Mouse (Mus musculus) right cerebral cortex, adult 2 months (tissue): ENCODE data around the gene Gm15056.

Experiments
- DNase-seq, 2 experiments: peaks; one replicate each; pipeline ENCODE4 v3.0.0; 2021 to 2022; ENCODE audit warnings: low spot score in 2 of 2

Gene Gm15056

DNA sequence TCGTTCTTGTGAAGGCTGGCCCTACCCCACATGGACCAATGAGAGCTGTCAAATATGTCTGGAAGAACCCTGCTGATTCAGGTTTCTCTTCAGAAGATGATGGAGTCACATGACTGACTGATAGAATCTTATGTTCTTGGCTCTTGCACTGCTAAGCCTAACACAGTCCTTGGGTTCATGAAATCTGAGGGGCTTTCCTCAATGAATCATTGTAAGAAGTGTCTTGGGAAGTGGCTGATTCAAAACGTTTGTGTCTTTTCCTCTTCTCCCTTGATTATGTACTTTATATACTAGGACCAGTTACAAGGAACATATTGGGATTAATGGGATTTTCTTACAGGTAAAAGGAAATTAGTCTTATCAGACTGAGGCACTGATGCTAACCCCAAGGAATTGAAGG, at the start of gene Gm15056:
Gm15056 (minus strand) TSS at position 101 of the 400 bp plus-strand sequence.
- DNase-seq: no peak

DNA sequence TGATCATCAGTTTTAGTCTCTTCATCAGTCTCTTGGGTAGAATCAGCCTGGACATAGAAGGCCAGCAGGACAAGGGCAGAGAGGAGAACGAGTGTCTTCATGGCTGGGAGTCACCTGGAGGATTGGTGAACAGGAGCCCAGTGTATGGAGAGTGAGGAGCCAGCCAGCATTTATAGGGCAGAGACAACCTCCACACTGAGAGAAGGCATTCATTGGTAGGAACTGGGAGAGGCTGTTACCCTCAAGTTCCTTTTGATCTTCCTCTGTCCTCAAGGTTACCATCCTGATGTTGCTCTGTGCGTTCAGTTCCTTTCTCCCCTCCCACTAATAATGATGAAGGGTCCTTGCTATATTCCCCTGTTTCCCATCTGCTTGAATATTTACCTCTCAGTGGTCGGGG, 42.2 kb upstream of the Gm15056 start, which contains the start of gene AY761185:
AY761185 (minus strand) TSS at position 101 of the 400 bp plus-strand sequence.
- DNase-seq: no peak

DNA sequence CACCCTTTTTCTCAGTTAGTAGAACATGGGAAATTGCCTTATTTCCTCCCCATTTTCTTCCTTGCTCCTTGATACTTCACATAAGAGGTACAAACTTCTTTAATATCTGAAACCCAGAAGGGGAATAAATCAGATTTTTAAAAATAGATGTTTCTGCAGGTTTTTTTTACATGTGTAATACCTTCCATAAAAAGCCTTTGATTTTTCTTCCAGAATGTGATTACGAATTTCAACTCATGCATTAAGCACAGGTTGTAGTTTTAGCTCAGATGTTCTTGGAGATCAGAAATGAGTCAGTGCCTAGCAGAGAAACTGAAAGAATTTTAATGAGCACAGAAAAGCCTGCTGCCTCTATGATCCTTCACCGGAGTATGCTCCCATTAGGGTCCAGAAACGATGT, 19.5 kb upstream of the Gm15056 start, which contains the start of gene Gm6040:
Gm6040 (minus strand) TSS at position 101 of the 400 bp plus-strand sequence.
- no peak for DNase-seq

DNA sequence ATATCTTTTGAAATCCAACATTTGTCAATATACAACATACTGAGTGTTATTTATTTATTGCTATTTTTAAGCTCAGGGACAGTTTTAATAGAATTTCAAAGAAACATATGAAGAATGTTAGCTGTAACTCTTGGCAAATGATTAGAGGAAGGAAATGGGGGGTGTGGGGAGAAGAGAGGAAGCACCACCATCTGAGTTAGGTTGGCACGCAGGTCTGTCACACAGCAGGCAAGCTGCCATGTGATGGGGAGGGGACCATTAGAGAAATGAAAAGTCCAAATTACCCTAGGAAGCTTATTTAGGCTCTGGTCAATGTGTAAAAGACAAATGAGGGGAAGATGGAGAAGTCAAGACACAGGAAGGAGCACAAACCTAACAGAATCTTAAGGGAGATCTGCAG, 9.9 kb upstream of the Gm15056 start:
- DNase-seq: no peak

DNA sequence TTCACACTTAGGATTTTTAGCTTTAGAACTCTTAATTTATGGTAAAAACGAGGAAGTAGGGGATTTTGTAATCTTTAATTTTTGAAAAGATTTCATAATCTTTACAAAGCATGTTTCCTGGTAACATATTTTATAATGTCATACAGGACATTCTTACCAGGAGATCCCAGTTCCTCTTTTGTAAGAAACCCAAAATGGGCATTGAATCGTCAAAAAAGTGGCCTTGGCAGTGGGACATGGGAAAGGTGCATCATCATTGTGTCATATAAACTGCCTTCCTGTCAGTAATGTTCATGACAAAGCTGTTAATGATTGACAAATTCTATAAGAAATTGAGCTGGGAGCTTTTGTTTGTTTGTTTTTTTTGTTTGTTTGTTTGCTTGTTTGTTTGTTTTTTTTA, 5.8 kb upstream of the Gm15056 start:
- DNase-seq: no peak

DNA sequence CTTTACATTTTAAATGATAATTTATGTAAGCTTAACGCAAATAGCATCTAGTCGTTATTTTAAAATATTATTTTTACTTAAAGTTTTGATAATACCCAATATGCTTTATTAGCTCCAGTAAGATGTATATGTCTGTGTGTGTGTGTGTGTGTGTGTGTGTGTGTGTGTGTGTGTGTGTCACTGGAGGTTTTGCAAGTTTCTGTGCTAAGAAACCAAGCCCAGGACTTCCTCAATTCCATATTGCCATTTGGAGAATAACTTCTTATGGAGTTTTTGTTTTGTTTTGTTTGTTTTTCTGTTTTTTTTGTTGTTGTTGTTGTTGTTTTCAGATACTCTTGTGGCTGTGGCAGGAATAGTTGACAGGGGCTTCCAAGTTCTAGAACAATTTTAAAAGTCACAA, 4.7 kb upstream of the Gm15056 start:
- no peak for DNase-seq

DNA sequence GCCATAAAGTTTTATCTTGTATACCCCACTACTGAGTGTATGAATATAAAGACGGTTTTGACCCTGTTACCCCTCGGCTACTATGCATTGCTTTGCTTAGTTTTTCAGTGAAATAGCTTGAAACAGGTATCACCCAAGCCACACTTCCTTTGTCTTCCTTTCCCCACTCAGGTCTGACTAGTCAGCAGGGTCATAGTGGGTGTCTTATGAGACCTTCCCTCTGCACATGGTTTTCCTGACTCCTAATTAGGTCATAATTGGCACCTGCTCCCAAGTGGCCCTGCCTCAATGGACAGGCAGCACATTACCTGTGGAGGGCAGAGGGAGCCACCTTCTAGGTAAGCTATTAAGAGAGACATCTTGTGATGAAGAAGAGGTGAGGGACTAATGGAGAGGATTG, 10.1 kb downstream of the Gm15056 start, which contains the start of gene Defb33:
Defb33 (plus strand) TSS at position 301 of the 400 bp plus-strand sequence.
- DNase-seq: no peak

DNA sequence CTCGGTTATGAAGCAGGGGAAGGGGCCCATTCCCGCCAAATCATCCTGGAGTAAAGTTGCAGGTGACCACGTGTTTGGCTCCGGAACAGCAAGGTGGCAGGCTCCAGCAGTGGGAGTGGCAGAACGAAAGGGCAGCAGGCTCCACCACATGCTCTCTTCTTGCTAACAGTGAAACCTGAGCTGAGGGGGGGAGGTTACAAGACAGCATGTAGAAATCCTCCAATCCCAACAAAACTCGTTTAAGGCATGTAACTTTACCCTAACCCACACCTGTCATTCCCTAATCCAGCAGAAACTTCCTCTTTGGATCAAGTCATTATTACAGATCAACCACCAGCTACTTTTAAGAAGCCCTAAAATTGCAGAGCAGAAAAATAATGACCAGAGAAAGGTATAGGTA, 27.8 kb downstream of the Gm15056 start:
- no peak for DNase-seq
